23 mouse cellular contexts compared by ENCODE assay signal in genomic region chr1:131193746-131194145, GRCm38 (mm10). TPM values are rescaled to one million over a fixed set of nuclear protein-coding genes. Genes with fewer than 3 reads are reported as not detected.
DNase-seq lines count a peak whose midpoint lies in the region; ATAC-seq and TF ChIP-seq lines count a peak whose summit lies in the region.
"Had no signal": no experiment of that assay in that cellular context is flagged by ENCODE, and none has a peak within 500 bp of the region (broad histone marks: within the 10 kb centered on the region; RNA-seq: fewer than 3 reads in every experiment).

No protein-coding gene starts in this region.

- 41% methylated on average over 3 of the region's 3 CpGs for WGBS in intestine, postnatal 0 days
- WGBS in forebrain, embryonic 13.5 days, result 65% methylated on average over 3 of the region's 3 CpGs

- H3K4me1 ChIP-seq in intestine, postnatal 0 days (replicated peaks; ENCODE audit: control insufficient read depth, insufficient read depth, low read length), result 0 out of 2 replicates have a peak, but pooled peaks cover 2% of the 10 kb centered on the region
- no peaks in the 10 kb centered on the region for H3K4me1 ChIP-seq in forebrain, embryonic 13.5 days
- H3K4me1 ChIP-seq: forebrain, embryonic 15.5 days; neural tube, embryonic 15.5 days had no signal

- no peak overlapping the region for H3K4me2 ChIP-seq in intestine, postnatal 0 days (replicated peaks; ENCODE audit: low read depth)
- no peak overlapping the region for H3K4me2 ChIP-seq in forebrain, embryonic 13.5 days
- H3K4me2 ChIP-seq: embryonic facial prominence, embryonic 15.5 days; forebrain, embryonic 15.5 days; heart, embryonic 11.5 days; liver, embryonic 15.5 days; neural tube, embryonic 15.5 days had no signal

- no peak overlapping the region for H3K4me3 ChIP-seq in intestine, postnatal 0 days (ENCODE audit: low read depth, low read length)
- no peak overlapping the region for H3K4me3 ChIP-seq in forebrain, embryonic 13.5 days
- H3K4me3 ChIP-seq: embryonic facial prominence, embryonic 15.5 days; forebrain, embryonic 15.5 days; hindbrain, embryonic 10.5 days; limb, embryonic 10.5 days; liver, embryonic 15.5 days; myocyte; neural tube, embryonic 15.5 days had no signal

- H3K27me3 ChIP-seq in intestine, postnatal 0 days (replicated peaks; ENCODE audit: control insufficient read depth, insufficient read depth, low read length), result no peaks in the 10 kb centered on the region
- H3K27me3 ChIP-seq in forebrain, embryonic 13.5 days, result no peaks in the 10 kb centered on the region
- H3K27me3 ChIP-seq: embryonic facial prominence, embryonic 15.5 days; forebrain, embryonic 15.5 days; liver, embryonic 15.5 days; neural tube, embryonic 15.5 days had no signal

- peak; percentile 21; the same call in 1 of the 2 replicates for ATAC-seq in intestine, postnatal 0 days
- no peak for ATAC-seq in forebrain, embryonic 13.5 days
- ATAC-seq: forebrain, embryonic 15.5 days; hindbrain, embryonic 16.5 days; midbrain, embryonic 16.5 days had no signal

- TF ChIP-seq CTCF in intestine, postnatal 0 days (IDR thresholded peaks at IDR 0.05; ENCODE audit: low read depth), result no peak

- H3K27ac ChIP-seq in intestine, postnatal 0 days (ENCODE audit: low read depth, low read length), result no peak overlapping the region
- H3K27ac ChIP-seq in forebrain, embryonic 13.5 days, result no peak overlapping the region
- H3K27ac ChIP-seq: embryonic facial prominence, embryonic 15.5 days; forebrain, embryonic 15.5 days; hindbrain, embryonic 10.5 days; limb, embryonic 10.5 days; liver, embryonic 15.5 days; macrophage; neural tube, embryonic 15.5 days had no signal

- DNase-seq in adipocyte (ENCODE audit: low spot score), result peak; percentile 21
- DNase-seq in kidney, postnatal 36 days, result peak; percentile 50 to 74
- peak; percentile 62 for DNase-seq in lung, postnatal 14 days
- DNase-seq in right cerebral cortex, adult 2 months (ENCODE audit: low spot score in 2 of 2), result no peak
- DNase-seq in cerebellum, postnatal 36 days, result no peak
- no peak for DNase-seq in right cerebral cortex, postnatal 36 days (ENCODE audit: low spot score in 2 of 2)
- DNase-seq: adrenal gland, postnatal 25 days; cerebellum, adult 9-10 months; gastrocnemius, postnatal 10 days; liver had no signal

- H3K9me3 ChIP-seq in intestine, postnatal 0 days (ENCODE audit: control insufficient read depth), result no peaks in the 10 kb centered on the region
- H3K9me3 ChIP-seq in forebrain, embryonic 13.5 days (replicated peaks), result no peaks in the 10 kb centered on the region
- H3K9me3 ChIP-seq: embryonic facial prominence, embryonic 15.5 days; forebrain, embryonic 15.5 days; hindbrain, embryonic 10.5 days; limb, embryonic 10.5 days; liver, embryonic 15.5 days; neural tube, embryonic 15.5 days had no signal

- no peak overlapping the region for H3K9ac ChIP-seq in intestine, postnatal 0 days (ENCODE audit: low read depth, low read length)
- H3K9ac ChIP-seq in forebrain, embryonic 13.5 days, result no peak overlapping the region
- H3K9ac ChIP-seq: embryonic facial prominence, embryonic 15.5 days; forebrain, embryonic 15.5 days; liver, embryonic 15.5 days; neural tube, embryonic 15.5 days had no signal

- no peaks in the 10 kb centered on the region for H3K36me3 ChIP-seq in intestine, postnatal 0 days (ENCODE audit: control insufficient read depth, insufficient read depth)
- no peaks in the 10 kb centered on the region for H3K36me3 ChIP-seq in forebrain, embryonic 13.5 days (ENCODE audit: poor library complexity, severe bottlenecking)
- H3K36me3 ChIP-seq: embryonic facial prominence, embryonic 15.5 days; forebrain, embryonic 15.5 days; hindbrain, embryonic 10.5 days; limb, embryonic 10.5 days; liver, embryonic 15.5 days; neural tube, embryonic 15.5 days had no signal

RNA-seq across cellular contexts. Expression of gene Eif2d, which starts 40.8 kb away (rescaled TPM):
- 26.4 and 27.1 TPM in 2 replicates for polyA plus RNA-seq in intestine, postnatal 0 days (2015; fragmentation: Nextera tagmentation; extraction: Ambion mirVana)
- polyA plus RNA-seq in forebrain, embryonic 13.5 days (2015; fragmentation: Nextera tagmentation; extraction: Ambion mirVana), result 55.0 and 60.6 TPM in 2 replicates

RNA-seq across cellular contexts. Expression of gene Rassf5, which starts 51.3 kb away (rescaled TPM):
- polyA plus RNA-seq in intestine, postnatal 0 days (2015; fragmentation: Nextera tagmentation; extraction: Ambion mirVana), result 5.8 and 6.4 TPM in 2 replicates
- 0.98 and 1.1 TPM in 2 replicates for polyA plus RNA-seq in forebrain, embryonic 13.5 days (2015; fragmentation: Nextera tagmentation; extraction: Ambion mirVana)

RNA-seq across cellular contexts. Expression of gene Dyrk3, which starts 55.6 kb away (rescaled TPM):
- polyA plus RNA-seq in intestine, postnatal 0 days (2015; fragmentation: Nextera tagmentation; extraction: Ambion mirVana), result 0.54 and 0.80 TPM in 2 replicates
- 16.7 and 18.9 TPM in 2 replicates for polyA plus RNA-seq in forebrain, embryonic 13.5 days (2015; fragmentation: Nextera tagmentation; extraction: Ambion mirVana)

Comparison
In these comparisons a context has a peak if more than half of its experiments do, and no peak if none do; other contexts are left out.
1. DNase-seq: peak in adipocyte (single experiment), kidney, postnatal 36 days (2 of 2) and lung, postnatal 14 days (single experiment); none in right cerebral cortex, adult 2 months (0 of 2), cerebellum, postnatal 36 days (0 of 2) and right cerebral cortex, postnatal 36 days (0 of 2).